Mouse (Mus musculus): ENCODE measurements around the gene Tmem88b.

Tmem88b gene

GRCm38 (mm10) chr4:155785819-155786218 is at the start of gene Tmem88b:
Tmem88b (minus strand) TSS chr4:155785874.
- DNase-seq (ENCODE audit: low spot score): no peak

- peak; percentile 83 for DNase-seq (ENCODE audit: low spot score)
Observed at GRCm38 (mm10) chr4:155833836-155834235, 48.2 kb upstream of the Tmem88b start.

GRCm38 (mm10) chr4:155833234-155833633 is 47.6 kb upstream of the Tmem88b start:
- no peak for DNase-seq (ENCODE audit: low spot score)

- no peak for DNase-seq (ENCODE audit: low spot score)
Observed at GRCm38 (mm10) chr4:155832321-155832720, 46.6 kb upstream of the Tmem88b start.

GRCm38 (mm10) chr4:155831831-155832230 is 46.2 kb upstream of the Tmem88b start:
- DNase-seq (ENCODE audit: low spot score): no peak

- DNase-seq (ENCODE audit: low spot score): peak; percentile 95
Observed at GRCm38 (mm10) chr4:155831205-155831766, 45.6 kb upstream of the Tmem88b start, which contains the start of gene Aurkaip1. Aurkaip1 (plus strand) TSS chr4:155831272.

- DNase-seq (ENCODE audit: low spot score): no peak
Observed at GRCm38 (mm10) chr4:155830596-155830995, 44.9 kb upstream of the Tmem88b start.

- DNase-seq (ENCODE audit: low spot score): no peak
Observed at GRCm38 (mm10) chr4:155829866-155830265, 44.2 kb upstream of the Tmem88b start.

GRCm38 (mm10) chr4:155823443-155823842 is 37.8 kb upstream of the Tmem88b start:
- no peak for DNase-seq (ENCODE audit: low spot score)

GRCm38 (mm10) chr4:155821025-155821424 is 35.4 kb upstream of the Tmem88b start:
- no peak for DNase-seq (ENCODE audit: low spot score)

GRCm38 (mm10) chr4:155817533-155817932 is 31.9 kb upstream of the Tmem88b start:
- DNase-seq (ENCODE audit: low spot score): no peak

GRCm38 (mm10) chr4:155812665-155813181 is 27.0 kb upstream of the Tmem88b start:
- DNase-seq (ENCODE audit: low spot score): no peak

GRCm38 (mm10) chr4:155811929-155812664 is 26.4 kb upstream of the Tmem88b start, which contains the start of gene Ccnl2:
Ccnl2 (plus strand) TSS chr4:155812489.
- peak; percentile 81 for DNase-seq (ENCODE audit: low spot score)

- no peak for DNase-seq (ENCODE audit: low spot score)
Observed at GRCm38 (mm10) chr4:155807841-155808240, 22.2 kb upstream of the Tmem88b start.

GRCm38 (mm10) chr4:155803340-155804041 is 17.8 kb upstream of the Tmem88b start:
- peak; percentile 98 for DNase-seq (ENCODE audit: low spot score)

GRCm38 (mm10) chr4:155802741-155803339 is 17.2 kb upstream of the Tmem88b start, which contains the start of gene Mrpl20:
Mrpl20 (plus strand) TSS chr4:155802878.
- DNase-seq (ENCODE audit: low spot score): no peak

- no peak for DNase-seq (ENCODE audit: low spot score)
Observed at GRCm38 (mm10) chr4:155802075-155802474, 16.4 kb upstream of the Tmem88b start.

- no peak for DNase-seq (ENCODE audit: low spot score)
Observed at GRCm38 (mm10) chr4:155793730-155794129, 8.1 kb upstream of the Tmem88b start.

GRCm38 (mm10) chr4:155791240-155791933 is 5.7 kb upstream of the Tmem88b start:
- DNase-seq (ENCODE audit: low spot score): no peak

- DNase-seq (ENCODE audit: low spot score): no peak
Observed at GRCm38 (mm10) chr4:155790650-155791161, 5.0 kb upstream of the Tmem88b start.

- no peak for DNase-seq (ENCODE audit: low spot score)
Observed at GRCm38 (mm10) chr4:155790021-155790489, 4.4 kb upstream of the Tmem88b start, which contains the start of gene Ankrd65. Ankrd65 (plus strand) TSS chr4:155790439.

Data from ovary, postnatal 14 days (tissue).